ENCODE assay signal across 8 mouse cellular contexts in genomic region chr4:95105424-95105823, GRCm38 (mm10). TPM values are rescaled to one million over a fixed set of nuclear protein-coding genes. Genes with fewer than 3 reads are reported as not detected.
DNase-seq lines count a peak whose midpoint lies in the region; ATAC-seq and TF ChIP-seq lines count a peak whose summit lies in the region.

No protein-coding gene starts in this region.

- ATAC-seq in embryonic facial prominence, embryonic 12.5 days (ENCODE audit: insufficient number of reproducible peaks, insufficient read depth, low FRiP score, low TSS enrichment): no peak
- ATAC-seq in intestine, postnatal 0 days: no peak

- H3K4me1 ChIP-seq in MEL (ENCODE audit: control insufficient read depth in 1 of 2, insufficient read depth in 2 of 2, low read length in 2 of 2): peaks cover 0 to 3% of the 10 kb centered on the region in 2 experiments; a peak in 1 of 4 replicates
- peaks cover 34% of the 10 kb centered on the region for H3K4me1 ChIP-seq in embryonic facial prominence, embryonic 12.5 days
- H3K4me1 ChIP-seq in intestine, postnatal 0 days (replicated peaks; ENCODE audit: control insufficient read depth, insufficient read depth, low read length): no peaks in the 10 kb centered on the region

- H3K36me3 ChIP-seq in MEL (ENCODE audit: control insufficient read depth in 1 of 2, insufficient read depth in 2 of 2, low read length in 2 of 2): no peaks in the 10 kb centered on the region
- no peaks in the 10 kb centered on the region for H3K36me3 ChIP-seq in embryonic facial prominence, embryonic 12.5 days
- no peaks in the 10 kb centered on the region for H3K36me3 ChIP-seq in intestine, postnatal 0 days (ENCODE audit: control insufficient read depth, insufficient read depth)

- 36% methylated on average over 3 of the region's 3 CpGs for WGBS in embryonic facial prominence, embryonic 12.5 days
- 34% methylated on average over 3 of the region's 3 CpGs for WGBS in intestine, postnatal 0 days

- peak; percentile 52 for DNase-seq in layer of hippocampus, adult 11-12 months (ENCODE audit: low spot score)
- DNase-seq in layer of hippocampus, postnatal 25 days (ENCODE audit: extremely low spot score in 1 of 2, low spot score in 1 of 2): no peak
- peak; percentile 3 for DNase-seq in MEL (ENCODE audit: low read depth, low spot score)
- peak; percentile 50 for DNase-seq in skeletal muscle tissue, adult 2 months (ENCODE audit: low read depth, low spot score)
- DNase-seq in spleen, postnatal 4 days (ENCODE audit: low spot score in 2 of 2): no peak
- DNase-seq in kidney, adult 8-10 months: no peak

- TF ChIP-seq EP300 in MEL (IDR thresholded peaks at IDR 0.05; ENCODE audit: low read depth in 1 of 2, low read length in 2 of 2): no peak

- peak overlapping the region; percentile 26; the same call in 1 of the 2 replicates for H3K4me2 ChIP-seq in embryonic facial prominence, embryonic 12.5 days (replicated peaks)
- H3K4me2 ChIP-seq in intestine, postnatal 0 days (replicated peaks; ENCODE audit: low read depth): no peak overlapping the region; the same call in 1 of the 2 replicates

- TF ChIP-seq POLR2A in MEL (IDR thresholded peaks at IDR 0.05; ENCODE audit: control insufficient read depth in 1 of 2, insufficient read depth in 1 of 2, low read depth in 1 of 2, low read length in 2 of 2, poor library complexity in 1 of 2): no peak

- no peak overlapping the region for H3K4me3 ChIP-seq in MEL (ENCODE audit: control insufficient read depth in 1 of 2, insufficient read depth in 1 of 2, low read depth in 2 of 2, low read length in 2 of 2)
- H3K4me3 ChIP-seq in embryonic facial prominence, embryonic 12.5 days: no peak overlapping the region
- H3K4me3 ChIP-seq in intestine, postnatal 0 days (ENCODE audit: low read depth, low read length): no peak overlapping the region

- TF ChIP-seq CTCF in MEL (IDR thresholded peaks at IDR 0.05 in 2 of 3, conservative IDR thresholded peaks at IDR 0.05 in 1 of 3; ENCODE audit: control insufficient read depth in 1 of 3, insufficient read depth in 1 of 3, low read depth in 2 of 3, low read length in 3 of 3, poor library complexity in 1 of 3, severe bottlenecking in 1 of 3): no peak
- TF ChIP-seq CTCF in intestine, postnatal 0 days (IDR thresholded peaks at IDR 0.05; ENCODE audit: low read depth): no peak

- TF ChIP-seq RAD21 in MEL (IDR thresholded peaks at IDR 0.05; ENCODE audit: low read depth, low read length): no peak

- no peak overlapping the region for H3K27ac ChIP-seq in MEL (ENCODE audit: control insufficient read depth, low read depth, low read length)
- H3K27ac ChIP-seq in embryonic facial prominence, embryonic 12.5 days: peak overlapping the region; percentile 69
- 0 out of 2 replicates have a peak overlapping the region, but pooled peaks have one; percentile 21 for H3K27ac ChIP-seq in intestine, postnatal 0 days (ENCODE audit: low read depth, low read length)

- no peak overlapping the region for H3K9ac ChIP-seq in MEL (ENCODE audit: control insufficient read depth, low read depth, low read length, poor library complexity, severe bottlenecking)
- H3K9ac ChIP-seq in embryonic facial prominence, embryonic 12.5 days: no peak overlapping the region
- no peak overlapping the region for H3K9ac ChIP-seq in intestine, postnatal 0 days (ENCODE audit: low read depth, low read length)

- H3K79me2 ChIP-seq in MEL (ENCODE audit: control insufficient read depth, insufficient read depth, low read length, poor library complexity): no peaks in the 10 kb centered on the region

- H3K9me3 ChIP-seq in MEL (replicated peaks; ENCODE audit: insufficient read depth, low read length): no peaks in the 10 kb centered on the region
- peaks cover 7% of the 10 kb centered on the region for H3K9me3 ChIP-seq in embryonic facial prominence, embryonic 12.5 days
- no peaks in the 10 kb centered on the region for H3K9me3 ChIP-seq in intestine, postnatal 0 days (ENCODE audit: control insufficient read depth)

- no peaks in the 10 kb centered on the region for H3K27me3 ChIP-seq in MEL (ENCODE audit: control insufficient read depth in 1 of 2, insufficient read depth in 2 of 2, low read length in 2 of 2)
- H3K27me3 ChIP-seq in embryonic facial prominence, embryonic 12.5 days: no peaks in the 10 kb centered on the region
- no peaks in the 10 kb centered on the region for H3K27me3 ChIP-seq in intestine, postnatal 0 days (replicated peaks; ENCODE audit: control insufficient read depth, insufficient read depth, low read length)

TF ChIP-seq in MEL, 35 proteins besides CTCF, POLR2A, EP300 and RAD21:
- TF ChIP-seq UBTF (IDR thresholded peaks at IDR 0.05; ENCODE audit: borderline replicate concordance, insufficient read depth, low read depth, low read length) (no peak), ZKSCAN1 (IDR thresholded peaks at IDR 0.05; ENCODE audit: low read depth, low read length) (no peak), CHD2 (IDR thresholded peaks at IDR 0.05; ENCODE audit: low read length) (no peak), TAL1 (IDR thresholded peaks at IDR 0.05; ENCODE audit: low read length) (no peak), KAT2A (conservative IDR thresholded peaks at IDR 0.05; ENCODE audit: low read depth, low read length) (no peak), ZMIZ1 (IDR thresholded peaks at IDR 0.05; ENCODE audit: low read depth, low read length) (no peak), SMC3 (IDR thresholded peaks at IDR 0.05; ENCODE audit: low read depth, low read length) (no peak), GABPA (IDR thresholded peaks at IDR 0.05; ENCODE audit: low read depth, low read length) (no peak), NRF1 (IDR thresholded peaks at IDR 0.05; ENCODE audit: insufficient read depth, low read depth, low read length, poor library complexity, severe bottlenecking) (no peak)

RNA-seq across cellular contexts. Expression of gene Jun, which starts 53.4 kb away (rescaled TPM):
- total RNA-seq in layer of hippocampus, postnatal 25 days (2021): 100 to 1,000 TPM in 1 of 2 experiments, 10 to 100 TPM in 1; 90.0 to 105 TPM
- total RNA-seq in MEL (2012; rRNA removed): not detected in 2 replicates
- polyA plus RNA-seq in MEL (2012; ENCODE audit: insufficient read depth in 1 of 2, insufficient read length in 2 of 2, low read depth in 1 of 2, low replicate concordance in 2 of 2, missing spikeins in 1 of 2): not detected
- polyA plus RNA-seq in embryonic facial prominence, embryonic 12.5 days (2016; fragmentation: Nextera tagmentation; extraction: Ambion mirVana): 112 and 118 TPM in 2 replicates
- polyA plus RNA-seq in intestine, postnatal 0 days (2015; fragmentation: Nextera tagmentation; extraction: Ambion mirVana): 58.3 and 63.2 TPM in 2 replicates

Comparison
In these comparisons a context has a peak if more than half of its experiments do, and no peak if none do; other contexts are left out.
1. DNase-seq: peak in layer of hippocampus, adult 11-12 months (single experiment), MEL (single experiment) and skeletal muscle tissue, adult 2 months (single experiment); none in layer of hippocampus, postnatal 25 days (0 of 2), spleen, postnatal 4 days (0 of 2) and kidney, adult 8-10 months (0 of 2).
2. RNA of gene Jun, which starts 53.4 kb away (polyA plus RNA-seq): 112 to 118 TPM in embryonic facial prominence, embryonic 12.5 days and 58.3 to 63.2 TPM in intestine, postnatal 0 days; not detected in MEL; every median in the first group is over 10 times any median in the second.